Mouse (Mus musculus) cerebellum, adult 9-10 months (tissue): Measurements from ENCODE around the gene Prkca.

Experiments used
- DNase-seq: peaks from one replicate; pipeline ENCODE4 v3.0.0; 2022

Gene Prkca

GRCm38 (mm10) chr11:108041669-108042068 is 302.1 kb downstream of the Prkca start:
- no peak for DNase-seq

DNA sequence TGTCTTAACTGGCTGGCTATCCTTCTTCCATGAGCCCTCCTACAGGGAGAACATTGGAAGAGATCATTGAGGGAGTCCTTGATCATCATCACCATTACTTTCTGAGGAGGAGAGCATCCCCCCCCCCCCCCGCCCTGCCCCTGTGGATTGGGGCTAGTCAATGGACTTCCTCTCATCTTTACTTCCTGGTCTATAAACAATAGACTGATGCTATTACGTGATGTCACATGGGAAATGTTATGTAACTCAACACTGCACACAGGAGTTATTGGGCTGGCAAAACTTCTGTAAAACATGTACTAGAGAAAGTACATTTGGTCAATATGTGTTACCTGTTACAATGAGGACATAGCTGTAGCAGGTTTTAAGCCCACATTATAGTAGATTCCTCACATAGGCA is 302.9 kb downstream of the Prkca start:
- DNase-seq, result no peak

DNA sequence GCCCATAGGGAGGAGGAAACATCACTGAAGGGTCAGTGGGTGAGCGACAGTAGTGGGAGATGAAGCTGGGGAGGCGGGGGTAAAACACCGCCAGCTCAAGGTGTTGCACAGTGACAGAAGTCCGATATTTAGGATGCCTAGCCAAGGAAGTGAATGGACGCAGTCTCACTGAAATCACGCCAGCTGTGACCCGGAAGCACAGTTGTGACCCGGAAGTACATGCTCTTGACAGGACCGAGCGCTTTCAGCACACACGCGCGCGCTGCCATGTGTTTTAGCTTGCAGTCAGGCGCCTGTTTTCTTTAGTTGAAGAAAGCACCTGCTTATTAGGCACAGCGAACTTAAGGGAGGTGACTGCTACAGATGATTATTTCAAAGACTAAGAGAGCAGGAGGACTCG is 304.0 kb downstream of the Prkca start:
- no peak for DNase-seq

- no peak for DNase-seq
These were observed 304.7 kb downstream of the Prkca start for GRCm38 (mm10) chr11:108038989-108039388.

- no peak for DNase-seq
These were observed 307.4 kb downstream of the Prkca start for GRCm38 (mm10) chr11:108036339-108036738.

DNA sequence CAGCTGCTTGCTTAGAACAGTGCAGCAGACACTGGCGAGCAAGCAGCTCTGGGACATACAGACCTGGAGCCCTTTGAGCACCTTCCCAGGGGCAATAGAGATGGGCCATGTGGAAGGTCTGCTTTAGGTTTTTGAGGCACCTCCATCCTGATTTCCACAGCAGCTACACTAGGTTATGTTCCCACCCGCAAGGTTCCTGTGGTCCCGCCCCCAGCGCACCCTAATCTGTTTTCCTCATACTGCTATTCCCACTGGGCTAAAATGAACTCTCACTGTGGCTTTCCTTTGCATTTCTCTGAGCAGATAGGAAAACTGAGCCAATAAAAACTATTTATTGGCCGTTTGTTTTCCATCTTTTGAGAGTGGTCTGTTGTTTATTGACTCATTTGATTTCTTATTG is 308.0 kb downstream of the Prkca start:
- no peak for DNase-seq

DNA sequence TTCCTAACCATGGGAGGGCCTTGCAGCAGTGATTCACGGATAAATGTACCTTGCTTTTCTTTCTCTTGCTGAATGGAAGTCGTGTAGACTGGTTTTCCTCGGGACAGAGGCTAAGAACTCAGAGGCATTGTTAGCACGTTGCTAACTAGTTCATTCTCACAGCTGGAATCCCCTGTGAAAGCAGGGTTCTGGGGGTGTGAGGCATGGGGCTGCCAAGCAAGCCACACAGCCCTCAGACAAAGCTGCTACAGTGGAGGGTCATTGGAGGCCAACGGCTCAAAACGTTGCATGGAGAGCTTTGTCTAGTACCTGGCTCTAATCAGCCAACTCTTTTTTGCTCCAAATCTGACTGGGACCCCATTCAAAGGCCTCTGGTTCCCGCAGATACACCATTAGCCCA is 309.4 kb downstream of the Prkca start:
- no peak for DNase-seq

GRCm38 (mm10) chr11:108032568-108032967 is 311.2 kb downstream of the Prkca start:
- no peak for DNase-seq

DNA sequence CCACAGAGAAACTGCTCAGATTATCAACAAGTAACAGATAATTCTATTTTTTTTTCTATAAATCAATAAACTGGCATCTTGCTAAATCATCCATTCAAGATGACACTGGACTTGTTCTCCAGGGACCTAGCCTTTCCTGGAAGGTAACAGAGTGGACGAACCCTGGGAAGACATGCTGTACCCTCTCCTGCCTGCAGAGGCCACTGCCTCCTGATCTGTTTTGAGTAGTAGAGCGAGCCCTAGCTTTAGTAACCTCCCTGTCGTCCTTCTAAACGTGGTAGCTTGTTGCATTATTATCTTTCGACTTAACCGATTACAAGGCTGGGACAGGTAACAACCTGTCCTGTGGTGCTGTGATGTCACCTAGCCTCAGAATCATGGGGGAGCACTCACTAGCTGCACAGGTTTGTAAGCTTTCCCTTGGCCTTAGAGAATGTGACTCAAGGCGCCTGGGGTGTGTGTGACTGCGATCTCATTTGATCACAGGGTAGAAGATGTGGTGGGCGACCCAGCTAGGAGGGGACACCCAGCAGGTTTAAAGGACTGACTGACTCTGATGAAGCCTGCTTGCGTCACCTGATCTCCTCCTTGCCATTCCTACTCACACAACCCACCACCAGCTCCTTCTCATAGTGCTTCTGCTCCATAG is 312.6 kb downstream of the Prkca start:
- DNase-seq, result peak; percentile 41

DNA sequence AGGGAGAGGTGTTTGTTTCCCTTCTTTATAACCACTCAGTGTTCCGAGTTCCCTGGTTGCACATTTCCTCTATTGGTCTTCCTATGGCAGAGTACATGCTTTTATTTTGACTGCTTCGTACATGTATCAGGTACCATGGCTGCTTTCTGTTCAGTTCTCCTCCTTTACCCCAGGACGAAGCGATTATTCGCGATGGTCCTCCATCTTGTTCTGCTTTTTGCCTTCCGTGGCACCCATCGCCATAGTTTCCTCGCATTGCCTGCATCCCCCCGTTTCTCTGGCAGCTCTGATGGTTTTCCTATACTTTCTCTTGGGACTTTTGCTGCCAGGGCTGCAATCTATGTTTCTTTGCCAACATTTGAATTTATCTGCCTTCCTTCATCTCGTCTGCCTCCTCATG is 314.4 kb downstream of the Prkca start:
- no peak for DNase-seq

DNA sequence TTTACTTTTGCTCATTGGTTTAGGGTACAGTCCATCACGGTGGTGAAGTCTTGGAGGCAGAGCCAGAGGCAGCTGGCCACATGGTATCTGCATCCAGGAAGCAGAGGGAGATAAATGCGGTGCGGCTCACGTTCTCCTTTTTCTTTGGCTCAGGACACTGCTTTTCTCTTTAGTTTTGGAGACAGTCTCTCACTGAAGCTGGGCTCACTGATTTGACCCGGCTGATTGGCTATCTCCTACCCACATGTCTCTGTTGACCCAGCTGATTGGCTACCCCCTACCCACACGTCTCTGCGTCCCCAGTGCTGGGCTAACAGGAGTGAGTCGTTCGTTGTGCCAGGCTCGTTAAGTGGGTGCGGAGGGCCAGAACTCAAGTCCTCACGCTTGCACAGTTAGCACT is 315.3 kb downstream of the Prkca start:
- no peak for DNase-seq

GRCm38 (mm10) chr11:108025726-108026425 is 317.9 kb downstream of the Prkca start:
- peak; percentile 74 for DNase-seq

GRCm38 (mm10) chr11:108023188-108023587 is 320.5 kb downstream of the Prkca start:
- peak; percentile 75 for DNase-seq

DNA sequence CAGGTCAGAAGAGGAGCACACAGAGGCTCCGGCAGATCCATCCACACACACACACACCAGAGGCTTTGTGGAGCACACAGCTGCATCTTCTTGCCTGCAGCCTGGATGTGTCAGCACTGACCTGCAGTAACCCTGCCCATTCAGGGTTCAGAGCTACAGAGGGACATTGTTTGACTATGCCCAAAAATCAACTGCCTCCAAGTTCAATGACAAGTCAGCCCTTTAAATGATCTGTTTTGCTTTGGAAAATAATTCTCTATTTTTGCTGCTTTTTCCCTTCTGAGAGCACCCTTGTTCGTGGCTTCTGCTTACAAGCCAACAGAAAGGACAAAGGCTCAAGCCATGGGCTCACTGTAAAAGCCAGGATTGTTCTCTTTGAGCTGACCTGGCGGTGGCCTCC is 322.8 kb downstream of the Prkca start:
- peak; percentile 34 for DNase-seq

- no peak for DNase-seq
These were observed 328.4 kb downstream of the Prkca start for GRCm38 (mm10) chr11:108015284-108015683.

- DNase-seq, result no peak
These were observed 330.3 kb downstream of the Prkca start for GRCm38 (mm10) chr11:108013390-108013789.

GRCm38 (mm10) chr11:108010465-108010864 is 333.3 kb downstream of the Prkca start:
- DNase-seq, result no peak

GRCm38 (mm10) chr11:107998891-107999290 is 344.8 kb downstream of the Prkca start:
- DNase-seq, result no peak

GRCm38 (mm10) chr11:107996896-107997670 is 346.6 kb downstream of the Prkca start:
- DNase-seq, result peak; percentile 70

DNA sequence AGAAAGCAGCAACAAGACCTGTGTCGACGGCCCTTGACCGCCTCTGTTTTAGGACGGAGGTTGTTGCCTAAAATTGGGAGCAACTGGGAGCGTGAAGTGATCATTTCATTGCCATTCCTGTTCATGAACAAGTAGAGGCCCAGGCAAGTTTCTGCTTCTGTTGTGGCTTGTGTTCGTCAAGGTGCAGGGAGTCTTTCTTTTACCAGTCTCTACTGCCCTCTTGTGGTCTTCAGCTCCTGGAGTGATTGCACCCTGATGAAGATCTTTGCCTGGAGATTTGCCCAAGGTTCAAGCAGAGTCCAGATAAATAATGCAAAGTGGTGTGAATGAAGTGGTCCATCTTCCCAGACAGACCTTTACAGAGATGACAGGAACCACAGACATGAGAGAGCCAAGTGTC is 349.2 kb downstream of the Prkca start:
- peak; percentile 78 for DNase-seq

GRCm38 (mm10) chr11:107993792-107994191 is 349.9 kb downstream of the Prkca start:
- no peak for DNase-seq

GRCm38 (mm10) chr11:107992500-107992899 is 351.2 kb downstream of the Prkca start:
- DNase-seq, result no peak

GRCm38 (mm10) chr11:107991990-107992389 is 351.7 kb downstream of the Prkca start:
- no peak for DNase-seq

- no peak for DNase-seq
These were observed 354.5 kb downstream of the Prkca start for GRCm38 (mm10) chr11:107989241-107989640.
